Mouse (Mus musculus): Measurements from ENCODE around the gene Ift122.
"Not testable (repeated sequence)": the region's sequence is repeated elsewhere in the genome, so short reads cannot be mapped to it uniquely, and the experiment has no call there.

DNA sequence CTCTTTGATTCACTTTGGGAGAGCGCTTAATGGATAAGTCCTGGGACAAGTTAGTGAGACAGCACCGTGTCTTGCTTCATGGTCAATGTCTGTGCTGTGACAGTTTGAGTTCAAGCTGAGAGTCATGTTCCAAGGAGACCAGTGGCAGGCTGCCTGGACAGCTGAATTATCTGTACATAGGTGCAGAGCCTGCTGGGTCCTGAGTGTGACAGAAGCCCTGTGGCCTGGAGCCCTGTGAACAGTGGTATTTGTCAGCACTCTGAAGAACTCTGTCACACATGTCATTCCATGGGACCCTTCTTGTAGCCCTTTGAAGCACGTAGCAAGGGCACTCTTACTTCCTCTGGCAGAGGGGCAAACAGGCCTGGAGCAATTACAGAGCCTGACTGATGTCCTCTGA lies 13.9 kb downstream of the Ift122 start:
- not testable (repeated sequence) for TF ChIP-seq CTCF (IDR thresholded peaks at IDR 0.05; ENCODE audit: borderline replicate concordance, insufficient read depth, low read length); POLR2A (IDR thresholded peaks at IDR 0.05; ENCODE audit: low read depth, low read length)

All from embryonic fibroblast, embryonic 13.5 days (primary cell).